Mouse (Mus musculus) ES-Bruce4 (cell line): ENCODE measurements around the gene Tbc1d16.

ENCODE experiments used
- CTCF ChIP-seq: IDR thresholded peaks from one replicate; pipeline ENCODE4 v1.8.1; 2011; ENCODE audit warnings: low read depth, low read length
- EP300 ChIP-seq: IDR thresholded peaks from 2 replicates; pipeline ENCODE4 v1.6.1; 2011; ENCODE audit warnings: low read depth, low read length; ENCODE audit not compliant: insufficient read depth
- POLR2A ChIP-seq: IDR thresholded peaks from one replicate; pipeline ENCODE4 v1.8.1; 2011; ENCODE audit warnings: low read length; ENCODE audit not compliant: insufficient read depth

DNA sequence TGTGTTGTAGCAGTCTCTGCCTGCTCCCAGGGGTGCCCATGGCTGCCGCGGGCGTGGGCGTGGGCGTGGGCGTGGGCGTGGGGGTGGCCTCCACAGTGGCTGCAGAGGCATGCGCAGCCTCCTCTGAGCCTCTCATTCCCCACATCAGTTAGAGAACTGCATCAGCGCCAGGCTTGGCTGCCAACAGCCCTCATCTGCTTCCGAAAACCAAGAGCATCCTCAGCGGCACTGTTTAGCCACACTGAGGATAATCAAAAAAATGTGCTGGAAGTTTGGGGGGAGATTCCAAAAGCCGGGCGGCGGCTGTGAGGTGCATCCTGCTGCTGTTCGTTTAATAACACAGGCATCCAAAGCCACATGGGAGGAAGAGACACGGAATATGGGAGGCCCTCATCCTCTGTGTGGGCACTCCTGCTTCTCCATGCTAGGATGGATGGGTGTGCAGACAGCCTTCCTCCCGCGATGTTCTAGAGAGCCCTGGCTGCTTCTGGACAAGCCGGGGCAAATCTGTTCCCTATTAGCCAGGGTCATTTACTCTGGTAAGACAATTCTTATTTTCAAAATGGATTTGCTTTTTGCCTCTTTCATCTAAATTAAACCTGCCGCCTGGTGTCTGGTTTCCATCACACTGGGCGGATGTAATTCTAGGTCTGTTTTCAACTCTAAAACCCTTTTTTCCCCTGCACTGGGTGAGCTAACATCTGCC lies 16.5 kb downstream of the Tbc1d16 start:
- TF ChIP-seq CTCF (no peak), POLR2A (no peak), EP300 (no peak)
